Mouse (Mus musculus) brain, embryonic 14.5 days (tissue): ENCODE data around the gene Ncor2.

ENCODE experiments used
- CTCF ChIP-seq: fragments of 200-500 bp; IDR thresholded peaks from 2 replicates; pipeline ENCODE4 v1.5.1; 2012; ENCODE audit warnings: inconsistent platforms, mild to moderate bottlenecking, moderate library complexity, borderline replicate concordance; ENCODE audit not compliant: insufficient read depth, insufficient read length; ENCODE audit errors: extremely low read depth
- POLR2A ChIP-seq: fragments of 200-500 bp; IDR thresholded peaks from 2 replicates; pipeline ENCODE4 v1.6.1; 2012; ENCODE audit warnings: mild to moderate bottlenecking, inconsistent platforms, borderline replicate concordance; ENCODE audit not compliant: poor library complexity, insufficient read depth, insufficient read length, severe bottlenecking; ENCODE audit errors: extremely low read depth

DNA sequence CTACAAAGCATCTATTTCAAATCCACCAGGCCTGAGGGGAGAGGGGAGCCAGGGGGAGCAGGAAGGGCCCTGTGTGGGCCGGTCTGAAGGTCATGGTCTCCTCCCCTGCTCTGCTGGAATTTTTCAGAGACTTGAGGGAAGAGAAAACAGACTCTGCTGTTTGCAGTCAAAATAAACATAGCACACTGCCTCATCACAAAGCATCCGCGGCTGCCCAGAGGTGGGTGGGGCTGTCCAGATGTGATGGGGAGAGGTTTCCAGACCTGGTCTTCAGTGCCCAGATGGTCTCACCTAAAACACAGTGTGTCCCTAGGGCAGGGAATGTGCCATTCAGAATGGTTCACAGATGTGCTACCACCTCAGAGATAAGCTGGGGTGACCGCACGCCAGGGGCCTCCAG lies 132.6 kb downstream of the Ncor2 start:
- TF ChIP-seq POLR2A: no peak
- no peak for TF ChIP-seq CTCF
